Mouse (Mus musculus) neural tube, embryonic 11.5 days (tissue): ENCODE results near the gene Gm853. TPM values are rescaled to one million over a fixed set of nuclear protein-coding genes. Genes with fewer than 3 reads are reported as not detected.

ENCODE experiments used
- ATAC-seq: fragments of 200-750 bp; cut with Nextera tagmentation; 2 replicates; pipeline ENCODE4 v1.8.0; 2017; ENCODE audit warnings: moderate number of reproducible peaks, mild to moderate bottlenecking, moderate TSS enrichment, moderate library complexity; ENCODE audit not compliant: insufficient read depth, low FRiP score, low TSS enrichment
- DNase-seq: peaks from one replicate; pipeline ENCODE4 v3.0.0-alpha.2; 2015; ENCODE audit warnings: low spot score
- H3K27ac ChIP-seq: fragments of 300-500 bp; sonication (generic); 2 replicates; pipeline ENCODE4 v1.5.1; 2014; ENCODE audit warnings: low read depth, mild to moderate bottlenecking, low read length
- H3K27me3 ChIP-seq: fragments of 300-500 bp; sonication (generic); 2 replicates; pipeline ENCODE4 v1.6.1; 2014; ENCODE audit warnings: mild to moderate bottlenecking, low read length, mixed read lengths; ENCODE audit not compliant: control insufficient read depth, insufficient read depth
- H3K36me3 ChIP-seq: fragments of 300-500 bp; sonication (generic); 2 replicates; pipeline ENCODE4 v1.6.1; 2014; ENCODE audit warnings: mild to moderate bottlenecking, low read length, moderate library complexity, mixed read lengths; ENCODE audit not compliant: control insufficient read depth, insufficient read depth
- H3K4me1 ChIP-seq: fragments of 300-500 bp; sonication (generic); 2 replicates; pipeline ENCODE4 v1.6.1; 2014; ENCODE audit warnings: low read length, mixed read lengths; ENCODE audit not compliant: control insufficient read depth, insufficient read depth
- H3K4me2 ChIP-seq: fragments of 300-500 bp; sonication (generic); 2 replicates; pipeline ENCODE4 v1.6.1; 2014; ENCODE audit warnings: low read depth, mild to moderate bottlenecking, moderate library complexity
- H3K4me3 ChIP-seq: fragments of 300-500 bp; sonication (generic); 2 replicates; pipeline ENCODE4 v1.5.1; 2014; ENCODE audit warnings: low read depth, low read length
- H3K9ac ChIP-seq: fragments of 300-500 bp; sonication (generic); 2 replicates; pipeline ENCODE4 v1.6.1; 2014; ENCODE audit warnings: mild to moderate bottlenecking, low read length
- H3K9me3 ChIP-seq: fragments of 300-500 bp; sonication (generic); 2 replicates; pipeline ENCODE4 v1.6.1; 2016; ENCODE audit warnings: low read length; ENCODE audit not compliant: control insufficient read depth
- WGBS: fragments of 180-500 bp; shearing (Covaris S2); extraction: QIAGEN DNeasy Blood & Tissue Kit; methylation state at CpG from one replicate; pipeline ENCODE4 v1.1.7; 2014; 5-methylcytosine and 5-hydroxymethylcytosine counted together
- polyA plus RNA-seq: library from polyadenylated mRNA; unstranded; fragments of >200 nt; fragmentation: Nextera tagmentation; extraction: Ambion mirVana; gene quantifications from 2 replicates; pipeline ENCODE4 v1.2.1, GENCODE M21; 2014

The Gm853 gene
- polyA plus RNA-seq, 1 experiment from 2014 or later = not detected

GRCm38 (mm10) chr4:130186450-130186849 is 35.8 kb downstream of the Gm853 start:
- DNase-seq (no peak), ATAC-seq (no peak)
- 83% methylated on average over 9 of the region's 9 CpGs for WGBS
- Histone ChIP-seq H3K9me3 (no peaks in the 10 kb centered on the region), H3K27me3 (no peaks in the 10 kb centered on the region), H3K4me2 (no peak overlapping the region), H3K27ac (no peak overlapping the region), H3K9ac (no peak overlapping the region), H3K4me3 (no peak overlapping the region), H3K4me1 (no peaks in the 10 kb centered on the region), H3K36me3 (no peaks in the 10 kb centered on the region)

- Histone ChIP-seq H3K4me2 (no peak overlapping the region), H3K27me3 (no peaks in the 10 kb centered on the region), H3K36me3 (no peaks in the 10 kb centered on the region), H3K27ac (no peak overlapping the region), H3K9ac (no peak overlapping the region), H3K4me3 (no peak overlapping the region), H3K4me1 (no peaks in the 10 kb centered on the region), H3K9me3 (no peaks in the 10 kb centered on the region)
- 91% methylated on average over 5 of the region's 5 CpGs for WGBS
- ATAC-seq (no peak), DNase-seq (no peak)
Observed at GRCm38 (mm10) chr4:130183879-130184278, 38.3 kb downstream of the Gm853 start.

GRCm38 (mm10) chr4:130183023-130183422 is 39.2 kb downstream of the Gm853 start:
- Histone ChIP-seq H3K9ac (no peak overlapping the region), H3K4me1 (no peaks in the 10 kb centered on the region), H3K9me3 (no peaks in the 10 kb centered on the region), H3K27me3 (no peaks in the 10 kb centered on the region), H3K4me3 (no peak overlapping the region), H3K4me2 (no peak overlapping the region), H3K27ac (no peak overlapping the region), H3K36me3 (no peaks in the 10 kb centered on the region)
- no peak for ATAC-seq
- no peak for DNase-seq
- 85% methylated on average over 13 of the region's 13 CpGs for WGBS

- 88% methylated on average over 4 of the region's 4 CpGs for WGBS
- H3K27me3 ChIP-seq = no peaks in the 10 kb centered on the region
- H3K4me2 ChIP-seq = no peak overlapping the region
- H3K4me3 ChIP-seq = no peak overlapping the region
- H3K9me3 ChIP-seq = no peaks in the 10 kb centered on the region
- H3K27ac ChIP-seq = no peak overlapping the region
- DNase-seq (no peak), ATAC-seq (no peak)
- no peaks in the 10 kb centered on the region for H3K4me1 ChIP-seq
- H3K36me3 ChIP-seq = no peaks in the 10 kb centered on the region
- no peak overlapping the region for H3K9ac ChIP-seq
Observed at GRCm38 (mm10) chr4:130181886-130182285, 40.3 kb downstream of the Gm853 start.

- H3K27me3 ChIP-seq = no peaks in the 10 kb centered on the region
- 65% methylated on average over 7 of the region's 7 CpGs for WGBS
- no peak for ATAC-seq
- H3K4me1 ChIP-seq = no peaks in the 10 kb centered on the region
- H3K4me3 ChIP-seq = no peak overlapping the region
- H3K27ac ChIP-seq = no peak overlapping the region
- H3K36me3 ChIP-seq = no peaks in the 10 kb centered on the region
- no peak overlapping the region for H3K9ac ChIP-seq
- no peak for DNase-seq
- no peak overlapping the region for H3K4me2 ChIP-seq
- no peaks in the 10 kb centered on the region for H3K9me3 ChIP-seq
Observed at GRCm38 (mm10) chr4:130180909-130181602, 41.1 kb downstream of the Gm853 start.

GRCm38 (mm10) chr4:130179876-130180275 is 42.3 kb downstream of the Gm853 start:
- Histone ChIP-seq H3K4me2 (no peak overlapping the region), H3K4me3 (no peak overlapping the region), H3K27me3 (peaks cover 3% of the 10 kb centered on the region; the same call in 1 of the 2 replicates), H3K9ac (no peak overlapping the region), H3K27ac (no peak overlapping the region), H3K4me1 (0 out of 2 replicates have a peak, but pooled peaks cover 6% of the 10 kb centered on the region), H3K9me3 (no peaks in the 10 kb centered on the region), H3K36me3 (no peaks in the 10 kb centered on the region)
- ATAC-seq (no peak), DNase-seq (no peak)
- 80% methylated on average over 3 of the region's 3 CpGs for WGBS

GRCm38 (mm10) chr4:130177536-130177935 is 44.7 kb downstream of the Gm853 start:
- Histone ChIP-seq H3K4me1 (0 out of 2 replicates have a peak, but pooled peaks cover 8% of the 10 kb centered on the region), H3K9me3 (no peaks in the 10 kb centered on the region), H3K27me3 (peaks cover 14% of the 10 kb centered on the region; the same call in 1 of the 2 replicates), H3K27ac (no peak overlapping the region), H3K36me3 (no peaks in the 10 kb centered on the region), H3K9ac (no peak overlapping the region), H3K4me2 (no peak overlapping the region), H3K4me3 (no peak overlapping the region)
- DNase-seq = no peak
- 72% methylated on average over 7 of the region's 7 CpGs for WGBS
- no peak for ATAC-seq

GRCm38 (mm10) chr4:130177087-130177486 is 45.1 kb downstream of the Gm853 start:
- H3K36me3 ChIP-seq = no peaks in the 10 kb centered on the region
- H3K27ac ChIP-seq = no peak overlapping the region
- H3K9ac ChIP-seq = no peak overlapping the region
- H3K4me1 ChIP-seq = peaks cover 11% of the 10 kb centered on the region; the same call in 1 of the 2 replicates
- no peak overlapping the region for H3K4me3 ChIP-seq
- no peaks in the 10 kb centered on the region for H3K9me3 ChIP-seq
- 68% methylated on average over 4 of the region's 4 CpGs for WGBS
- no peak for DNase-seq
- ATAC-seq = no peak
- no peak overlapping the region for H3K4me2 ChIP-seq
- H3K27me3 ChIP-seq = peaks cover 14% of the 10 kb centered on the region; the same call in 1 of the 2 replicates

GRCm38 (mm10) chr4:130176156-130176720 is 46.0 kb downstream of the Gm853 start:
- no peak for DNase-seq

More at GRCm38 (mm10) chr4:130176156-130176720, 46.0 kb downstream of the Gm853 start:
- Histone ChIP-seq H3K36me3 (no peaks in the 10 kb centered on the region), H3K9ac (no peak overlapping the region), H3K4me3 (no peak overlapping the region), H3K27ac (no peak overlapping the region), H3K4me2 (no peak overlapping the region), H3K4me1 (peaks cover 11% of the 10 kb centered on the region; the same call in 1 of the 2 replicates), H3K9me3 (no peaks in the 10 kb centered on the region), H3K27me3 (peaks cover 14% of the 10 kb centered on the region; the same call in 1 of the 2 replicates)
- WGBS = 76% methylated on average over 5 of the region's 5 CpGs
- no peak for ATAC-seq
